ENCODE assay signal across 7 mouse cellular contexts in the genomic region with DNA sequence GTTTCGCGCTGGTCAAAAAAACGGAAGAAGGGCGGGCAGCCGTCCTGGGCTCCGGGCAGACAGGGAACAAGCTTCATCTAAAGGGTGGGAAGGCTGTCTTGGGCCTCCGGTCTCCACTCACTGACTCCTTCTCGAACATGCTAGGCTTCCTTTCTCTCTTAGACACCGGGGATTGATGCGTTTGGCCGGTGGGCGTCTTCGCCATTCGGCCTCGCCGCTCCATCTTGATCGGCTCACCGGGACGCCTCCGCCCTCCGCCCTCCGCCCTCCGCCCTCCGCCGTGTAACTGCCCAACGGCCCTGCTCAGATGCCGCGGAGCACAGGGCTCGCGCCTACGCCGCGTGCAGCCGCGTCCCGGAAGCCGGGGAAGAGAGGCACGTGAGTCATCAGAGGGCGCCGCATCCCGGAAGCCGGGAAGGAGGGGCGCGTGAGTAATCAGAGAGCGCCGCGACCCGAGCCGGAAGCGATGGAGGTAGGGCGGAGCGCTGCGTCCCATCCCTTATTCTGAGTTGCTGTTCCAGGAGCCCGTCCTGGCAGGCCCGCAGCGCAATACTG. TPM values are rescaled to one million over a fixed set of nuclear protein-coding genes. Genes with fewer than 3 reads are reported as not detected.
DNase-seq lines count a peak whose midpoint lies in the region; ATAC-seq and TF ChIP-seq lines count a peak whose summit lies in the region.
"Not testable (repeated sequence)": the region's sequence is repeated elsewhere in the genome, so short reads cannot be mapped to it uniquely, and the experiment has no call there.

A gene (plus strand): TSS at position 34 of the 555 bp plus-strand sequence.
A gene (minus strand): TSS at position 314 of the 555 bp plus-strand sequence.
A gene (minus strand): TSS at position 363 of the 555 bp plus-strand sequence.

- TF ChIP-seq CTCF in intestine, postnatal 0 days (IDR thresholded peaks at IDR 0.05; ENCODE audit: low read depth), result not testable (repeated sequence)

- H3K4me2 ChIP-seq in heart, embryonic 13.5 days; intestine, postnatal 0 days (replicated peaks; ENCODE audit: low read depth); limb, embryonic 11.5 days (ENCODE audit: low read depth, severe bottlenecking): not testable (repeated sequence)

- H3K9ac ChIP-seq in heart, embryonic 13.5 days; intestine, postnatal 0 days (ENCODE audit: low read depth, low read length); limb, embryonic 11.5 days (ENCODE audit: low read length): not testable (repeated sequence)

- H3K36me3 ChIP-seq in forebrain, embryonic 10.5 days (replicated peaks); heart, embryonic 13.5 days; intestine, postnatal 0 days (ENCODE audit: control insufficient read depth, insufficient read depth); limb, embryonic 11.5 days (ENCODE audit: control insufficient read depth, insufficient read depth, low read length): not testable (repeated sequence)

- peak within 1 kb of the TSS; percentile 34 for H3K4me3 ChIP-seq in forebrain, embryonic 10.5 days
- H3K4me3 ChIP-seq in heart, embryonic 13.5 days, result peak within 1 kb of the TSS; percentile 35
- H3K4me3 ChIP-seq in intestine, postnatal 0 days (ENCODE audit: low read depth, low read length); limb, embryonic 11.5 days (ENCODE audit: low read depth, low read length): not testable (repeated sequence)

- ATAC-seq in heart, embryonic 13.5 days (ENCODE audit: extremely low read depth, insufficient number of reproducible peaks, low FRiP score, low TSS enrichment), result peak; percentile 97
- ATAC-seq in intestine, postnatal 0 days, result peak; percentile 99
- ATAC-seq in limb, embryonic 11.5 days (ENCODE audit: insufficient number of reproducible peaks, low FRiP score, low TSS enrichment, low read depth), result peak; percentile 95
- peak; percentile 96 for ATAC-seq in megakaryocyte, adult 5-6 weeks (ENCODE audit: poor library complexity, severe bottlenecking)

- peak; percentile 24 for DNase-seq in cerebellum, adult 11 months
- DNase-seq in forebrain, embryonic 10.5 days (ENCODE audit: extremely low spot score, low spot score); limb, embryonic 11.5 days (ENCODE audit: low spot score): not testable (repeated sequence)
- DNase-seq in right cerebral cortex, postnatal 25 days, result peak; percentile 60

- H3K27ac ChIP-seq in forebrain, embryonic 10.5 days; heart, embryonic 13.5 days (replicated peaks); intestine, postnatal 0 days (ENCODE audit: low read depth, low read length); limb, embryonic 11.5 days (replicated peaks; ENCODE audit: low read depth, low read length): not testable (repeated sequence)

- H3K4me1 ChIP-seq in forebrain, embryonic 10.5 days; heart, embryonic 13.5 days; intestine, postnatal 0 days (replicated peaks; ENCODE audit: control insufficient read depth, insufficient read depth, low read length); limb, embryonic 11.5 days (ENCODE audit: control insufficient read depth, insufficient read depth, low read length): not testable (repeated sequence)

- H3K9me3 ChIP-seq in forebrain, embryonic 10.5 days; heart, embryonic 13.5 days; intestine, postnatal 0 days (ENCODE audit: control insufficient read depth); limb, embryonic 11.5 days (ENCODE audit: control insufficient read depth, low read length): not testable (repeated sequence)

- 0% methylated on average over 17 of the region's 56 CpGs for WGBS in forebrain, embryonic 10.5 days
- WGBS in heart, embryonic 13.5 days, result 0% methylated on average over 19 of the region's 56 CpGs
- 0% methylated on average over 5 of the region's 56 CpGs for WGBS in intestine, postnatal 0 days
- 0% methylated on average over 2 of the region's 56 CpGs for WGBS in limb, embryonic 11.5 days

- H3K27me3 ChIP-seq in forebrain, embryonic 10.5 days (ENCODE audit: poor library complexity, severe bottlenecking); heart, embryonic 13.5 days (replicated peaks); intestine, postnatal 0 days (replicated peaks; ENCODE audit: control insufficient read depth, insufficient read depth, low read length); limb, embryonic 11.5 days (ENCODE audit: control insufficient read depth, insufficient read depth, low read length): not testable (repeated sequence)

RNA-seq across cellular contexts. Expression of the first gene that starts in this region (rescaled TPM):
- 98.4 and 101 TPM in 2 replicates for polyA plus RNA-seq in forebrain, embryonic 10.5 days (2016; fragmentation: Nextera tagmentation; extraction: Ambion mirVana)
- polyA plus RNA-seq in heart, embryonic 13.5 days (2015; fragmentation: Nextera tagmentation; extraction: Ambion mirVana), result 51.8 and 66.8 TPM in 2 replicates
- 27.4 and 30.9 TPM in 2 replicates for polyA plus RNA-seq in intestine, postnatal 0 days (2015; fragmentation: Nextera tagmentation; extraction: Ambion mirVana)
- polyA plus RNA-seq in limb, embryonic 11.5 days (2014; fragmentation: Nextera tagmentation; extraction: Ambion mirVana), result 68.3 and 74.3 TPM in 2 replicates
- 82.8 and 84.3 TPM in 2 replicates for total RNA-seq in megakaryocyte, adult 5-6 weeks (2015)
- total RNA-seq in megakaryocyte, adult 5-6 weeks (2017), result 45.1 and 59.1 TPM in 2 replicates

RNA-seq across cellular contexts. Expression of the second gene that starts in this region (rescaled TPM):
- 0.86 and 1.0 TPM in 2 replicates for polyA plus RNA-seq in forebrain, embryonic 10.5 days (2016; fragmentation: Nextera tagmentation; extraction: Ambion mirVana)
- polyA plus RNA-seq in heart, embryonic 13.5 days (2015; fragmentation: Nextera tagmentation; extraction: Ambion mirVana), result 0.62 TPM in 1 of 2 replicates, not detected in the other
- 3.2 and 3.4 TPM in 2 replicates for polyA plus RNA-seq in intestine, postnatal 0 days (2015; fragmentation: Nextera tagmentation; extraction: Ambion mirVana)
- polyA plus RNA-seq in limb, embryonic 11.5 days (2014; fragmentation: Nextera tagmentation; extraction: Ambion mirVana), result 0.47 TPM in 1 of 2 replicates, not detected in the other
- 0.39 and 4.2 TPM in 2 replicates for total RNA-seq in megakaryocyte, adult 5-6 weeks (2015)
- total RNA-seq in megakaryocyte, adult 5-6 weeks (2017), result 0.81 TPM in 1 of 2 replicates, not detected in the other

RNA-seq across cellular contexts. Expression of the third gene that starts in this region (rescaled TPM):
- polyA plus RNA-seq in forebrain, embryonic 10.5 days (2016; fragmentation: Nextera tagmentation; extraction: Ambion mirVana), result 4.8 and 6.6 TPM in 2 replicates
- 2.2 and 3.2 TPM in 2 replicates for polyA plus RNA-seq in heart, embryonic 13.5 days (2015; fragmentation: Nextera tagmentation; extraction: Ambion mirVana)
- polyA plus RNA-seq in intestine, postnatal 0 days (2015; fragmentation: Nextera tagmentation; extraction: Ambion mirVana), result 2.7 and 4.4 TPM in 2 replicates
- polyA plus RNA-seq in limb, embryonic 11.5 days (2014; fragmentation: Nextera tagmentation; extraction: Ambion mirVana), result 2.5 and 3.2 TPM in 2 replicates
- total RNA-seq in megakaryocyte, adult 5-6 weeks (2015), result 5.4 and 5.7 TPM in 2 replicates
- total RNA-seq in megakaryocyte, adult 5-6 weeks (2017), result 7.0 and 8.3 TPM in 2 replicates
